Mouse (Mus musculus) spleen, adult 10 weeks (tissue): ENCODE data around the gene F12. TPM values are rescaled to one million over a fixed set of nuclear protein-coding genes. Genes with fewer than 3 reads are reported as not detected.

Experiments used
- polyA plus RNA-seq: library from polyadenylated mRNA; stranded (reverse); fragments of 350-450 nt; fragmentation: Illumina TruSeq; extraction: RNeasy Lipid Tissue Mini Kit (QIAGEN cat#74804); gene quantifications from one replicate; pipeline ENCODE4 v1.2.3, GENCODE M21; 2015; ENCODE audit warnings: low replicate concordance; ENCODE audit not compliant: insufficient read depth

The F12 gene
- 0.11 TPM for polyA plus RNA-seq

GRCm38 (mm10) chr13:55426613-55427012 is at the start of gene F12:
Gene F12 (minus strand): TSS chr13:55426793.

GRCm38 (mm10) chr13:55464027-55464884 is 37.7 kb upstream of the F12 start, which contains the start of gene Prr7:
Gene Prr7 (plus strand): TSS chr13:55464267.

GRCm38 (mm10) chr13:55444937-55445315 is 18.3 kb upstream of the F12 start, which contains the start of gene Grk6:
Gene Grk6 (plus strand): TSS chr13:55445072.

GRCm38 (mm10) chr13:55414743-55415380 is 11.7 kb downstream of the F12 start, which contains the start of gene Pfn3:
Gene Pfn3 (minus strand): TSS chr13:55415232.

GRCm38 (mm10) chr13:55398088-55398487 is 28.5 kb downstream of the F12 start, which contains the start of gene Slc34a1:
Gene Slc34a1 (plus strand): TSS chr13:55398187.

GRCm38 (mm10) chr13:55369531-55370114 is 57.0 kb downstream of the F12 start, which contains the start of gene Rgs14:
Gene Rgs14 (plus strand): TSS chr13:55369732.

Other genes starting within 250 kb of the F12 start
- gene Nsd1, start 217.0 kb downstream of the F12 start, polyA plus RNA-seq, result 106 TPM
- 61.8 TPM for gene Prelid1, start 106.3 kb downstream of the F12 start, polyA plus RNA-seq
- gene Rab24, start 104.8 kb downstream of the F12 start, polyA plus RNA-seq, result 61.8 TPM
- gene Mxd3, start 97.0 kb downstream of the F12 start, polyA plus RNA-seq, result 2.1 TPM
- 46.1 TPM for gene Lman2, start 64.0 kb downstream of the F12 start, polyA plus RNA-seq
- gene Rgs14, start 57.1 kb downstream of the F12 start, polyA plus RNA-seq, result 26.6 TPM
- not detected for gene Slc34a1, start 28.6 kb downstream of the F12 start, polyA plus RNA-seq
- gene Pfn3, start 11.6 kb downstream of the F12 start, polyA plus RNA-seq, result not detected
- gene Grk6, start 18.3 kb upstream of the F12 start, polyA plus RNA-seq, result 155 TPM
- gene Prr7, start 37.5 kb upstream of the F12 start, polyA plus RNA-seq, result not detected
- gene Dbn1, start 61.3 kb upstream of the F12 start, polyA plus RNA-seq, result 4.8 TPM
- 7.7 TPM for gene Pdlim7, start 86.9 kb upstream of the F12 start, polyA plus RNA-seq
- gene Dok3, start 102.5 kb upstream of the F12 start, polyA plus RNA-seq, result 51.4 TPM
- gene Ddx41, start 109.9 kb upstream of the F12 start, polyA plus RNA-seq, result 33.1 TPM
- gene Fam193b, start 144.3 kb upstream of the F12 start, polyA plus RNA-seq, result 63.6 TPM
- 85.5 TPM for gene Tmed9, start 146.9 kb upstream of the F12 start, polyA plus RNA-seq
- 15.3 TPM for gene B4galt7, start 173.1 kb upstream of the F12 start, polyA plus RNA-seq
- gene Caml, start 196.2 kb upstream of the F12 start, polyA plus RNA-seq, result 43.9 TPM
- 126 TPM for gene Ddx46, start 208.2 kb upstream of the F12 start, polyA plus RNA-seq